Mouse (Mus musculus) C2C12 (cell line): ENCODE data around the gene Tcf25. TPM values are rescaled to one million over a fixed set of nuclear protein-coding genes. Genes with fewer than 3 reads are reported as not detected.

Experiments
- H3K27me3 ChIP-seq: one replicate; pipeline ENCODE4 v1.6.1; 2011; ENCODE audit not compliant: control insufficient read depth, insufficient read depth, insufficient read length
- H3K36me3 ChIP-seq: one replicate; pipeline ENCODE4 v1.6.1; 2011; ENCODE audit not compliant: control insufficient read depth, insufficient read depth
- H3K4me3 ChIP-seq: one replicate; pipeline ENCODE4 v1.5.1; 2011; ENCODE audit warnings: mild to moderate bottlenecking, control low read depth; ENCODE audit not compliant: poor library complexity, insufficient read depth, severe bottlenecking
- H3K79me2 ChIP-seq: one replicate; pipeline ENCODE4 v1.6.1; 2011; ENCODE audit not compliant: control insufficient read depth, insufficient read depth
- H3K79me3 ChIP-seq: one replicate; pipeline ENCODE4 v1.6.1; 2011; ENCODE audit warnings: low read depth, control low read depth
- H3ac ChIP-seq: one replicate; pipeline ENCODE3; 2011; ENCODE audit warnings: low read depth; ENCODE audit not compliant: control insufficient read depth, insufficient read length
- CEBPB ChIP-seq: IDR thresholded peaks from one replicate; pipeline ENCODE4 v1.6.1; 2011; ENCODE audit warnings: low read depth, mild to moderate bottlenecking, control low read depth, moderate library complexity
- CTCF ChIP-seq: IDR thresholded peaks from one replicate; pipeline ENCODE4 v1.5.1; 2011; ENCODE audit not compliant: control insufficient read depth, insufficient read depth, insufficient read length
- FOSL1 ChIP-seq: IDR thresholded peaks from one replicate; pipeline ENCODE4 v1.8.0; 2011; ENCODE audit warnings: mild to moderate bottlenecking, low read length; ENCODE audit not compliant: poor library complexity, insufficient read depth, severe bottlenecking
- MAX ChIP-seq: IDR thresholded peaks from one replicate; pipeline ENCODE4 v1.6.1; 2011; ENCODE audit warnings: mild to moderate bottlenecking, control low read depth
- MYOD1 ChIP-seq: IDR thresholded peaks from one replicate; pipeline ENCODE4 v1.6.1; 2011; ENCODE audit warnings: low read depth; ENCODE audit not compliant: control insufficient read depth, insufficient read length
- MYOG ChIP-seq: IDR thresholded peaks from one replicate; pipeline ENCODE4 v1.6.1; 2011; ENCODE audit not compliant: control insufficient read depth, insufficient read length; ENCODE audit errors: extremely low read depth
- USF1 ChIP-seq: IDR thresholded peaks from one replicate; pipeline ENCODE4 v1.6.1; 2011; ENCODE audit warnings: low read depth, mild to moderate bottlenecking, control low read depth, moderate library complexity
- polyA plus RNA-seq: library from polyadenylated mRNA; unstranded; fragments of >200 nt; fragmentation: generic; extraction: Trizol; gene quantifications from one replicate; pipeline ENCODE4 v1.2.1, GENCODE M21; 2012; ENCODE audit warnings: missing spikeins

Gene Tcf25
- polyA plus RNA-seq, 1 experiment = 128 TPM

GRCm38 (mm10) chr8:123353216-123353615 is 20.3 kb upstream of the Tcf25 start:
- no peak overlapping the region for H3ac ChIP-seq
- no peaks in the 10 kb centered on the region for H3K79me3 ChIP-seq
- TF ChIP-seq CEBPB (no peak), MYOD1 (no peak), CTCF (no peak), USF1 (no peak), FOSL1 (no peak), MYOG (no peak), MAX (no peak)
- no peaks in the 10 kb centered on the region for H3K27me3 ChIP-seq
- H3K36me3 ChIP-seq = no peaks in the 10 kb centered on the region
- no peak overlapping the region for H3K4me3 ChIP-seq
- no peaks in the 10 kb centered on the region for H3K79me2 ChIP-seq

- Histone ChIP-seq H3K36me3 (peaks cover 7% of the 10 kb centered on the region), H3K79me2 (no peaks in the 10 kb centered on the region), H3K4me3 (no peak overlapping the region), H3K79me3 (no peaks in the 10 kb centered on the region), H3K27me3 (no peaks in the 10 kb centered on the region), H3ac (no peak overlapping the region)
- TF ChIP-seq CTCF = peak; percentile 59
- TF ChIP-seq FOSL1 = no peak
- no peak for TF ChIP-seq MYOG
Measured at GRCm38 (mm10) chr8:123361082-123361739, 12.3 kb upstream of the Tcf25 start.

GRCm38 (mm10) chr8:123374239-123374578 is 656 bp downstream of the Tcf25 start:
- no peaks in the 10 kb centered on the region for H3K27me3 ChIP-seq
- H3K79me3 ChIP-seq = peaks cover 36% of the 10 kb centered on the region
- H3ac ChIP-seq = peak overlapping the region; percentile 87
- H3K36me3 ChIP-seq = peaks cover 16% of the 10 kb centered on the region
- TF ChIP-seq MYOG = no peak
- no peak for TF ChIP-seq CEBPB
- no peak for TF ChIP-seq CTCF
- no peak for TF ChIP-seq MAX
- no peak for TF ChIP-seq FOSL1
- no peak for TF ChIP-seq USF1
- no peak for TF ChIP-seq MYOD1
- peak overlapping the region; percentile 84 for H3K4me3 ChIP-seq
- H3K79me2 ChIP-seq = peaks cover 51% of the 10 kb centered on the region

GRCm38 (mm10) chr8:123375701-123376100 is 2.1 kb downstream of the Tcf25 start:
- Histone ChIP-seq H3K79me2 (peaks cover 66% of the 10 kb centered on the region), H3K27me3 (no peaks in the 10 kb centered on the region), H3ac (no peak overlapping the region), H3K36me3 (peaks cover 16% of the 10 kb centered on the region), H3K4me3 (no peak overlapping the region), H3K79me3 (peaks cover 49% of the 10 kb centered on the region)
- TF ChIP-seq CEBPB = no peak
- TF ChIP-seq MYOG = no peak
- TF ChIP-seq FOSL1 = no peak
- no peak for TF ChIP-seq MAX
- TF ChIP-seq CTCF = no peak
- no peak for TF ChIP-seq MYOD1
- no peak for TF ChIP-seq USF1

GRCm38 (mm10) chr8:123376106-123376505 is 2.6 kb downstream of the Tcf25 start:
- H3ac ChIP-seq = no peak overlapping the region
- no peaks in the 10 kb centered on the region for H3K27me3 ChIP-seq
- H3K79me3 ChIP-seq = peaks cover 51% of the 10 kb centered on the region
- peaks cover 70% of the 10 kb centered on the region for H3K79me2 ChIP-seq
- peaks cover 20% of the 10 kb centered on the region for H3K36me3 ChIP-seq
- no peak overlapping the region for H3K4me3 ChIP-seq
- TF ChIP-seq MAX = no peak
- no peak for TF ChIP-seq CEBPB
- TF ChIP-seq MYOG = no peak
- no peak for TF ChIP-seq FOSL1
- no peak for TF ChIP-seq USF1
- no peak for TF ChIP-seq MYOD1
- TF ChIP-seq CTCF = no peak

- no peak overlapping the region for H3K4me3 ChIP-seq
- TF ChIP-seq CEBPB (no peak), CTCF (no peak), MYOD1 (no peak), FOSL1 (no peak), MAX (no peak), MYOG (no peak), USF1 (no peak)
- H3K79me3 ChIP-seq = peaks cover 29% of the 10 kb centered on the region
- no peaks in the 10 kb centered on the region for H3K27me3 ChIP-seq
- no peak overlapping the region for H3ac ChIP-seq
- H3K79me2 ChIP-seq = peaks cover 47% of the 10 kb centered on the region
- peaks cover 62% of the 10 kb centered on the region for H3K36me3 ChIP-seq
Measured at GRCm38 (mm10) chr8:123381711-123382110, 8.2 kb downstream of the Tcf25 start.
